Mouse (Mus musculus) frontal cortex, postnatal 14 days (tissue): ENCODE data around the gene Opalin.

Source experiments
- DNase-seq, 2 experiments: peaks; one replicate each; pipeline ENCODE4 v3.0.0; 2022; ENCODE audit warnings: low spot score in 2 of 2

The Opalin gene

DNA sequence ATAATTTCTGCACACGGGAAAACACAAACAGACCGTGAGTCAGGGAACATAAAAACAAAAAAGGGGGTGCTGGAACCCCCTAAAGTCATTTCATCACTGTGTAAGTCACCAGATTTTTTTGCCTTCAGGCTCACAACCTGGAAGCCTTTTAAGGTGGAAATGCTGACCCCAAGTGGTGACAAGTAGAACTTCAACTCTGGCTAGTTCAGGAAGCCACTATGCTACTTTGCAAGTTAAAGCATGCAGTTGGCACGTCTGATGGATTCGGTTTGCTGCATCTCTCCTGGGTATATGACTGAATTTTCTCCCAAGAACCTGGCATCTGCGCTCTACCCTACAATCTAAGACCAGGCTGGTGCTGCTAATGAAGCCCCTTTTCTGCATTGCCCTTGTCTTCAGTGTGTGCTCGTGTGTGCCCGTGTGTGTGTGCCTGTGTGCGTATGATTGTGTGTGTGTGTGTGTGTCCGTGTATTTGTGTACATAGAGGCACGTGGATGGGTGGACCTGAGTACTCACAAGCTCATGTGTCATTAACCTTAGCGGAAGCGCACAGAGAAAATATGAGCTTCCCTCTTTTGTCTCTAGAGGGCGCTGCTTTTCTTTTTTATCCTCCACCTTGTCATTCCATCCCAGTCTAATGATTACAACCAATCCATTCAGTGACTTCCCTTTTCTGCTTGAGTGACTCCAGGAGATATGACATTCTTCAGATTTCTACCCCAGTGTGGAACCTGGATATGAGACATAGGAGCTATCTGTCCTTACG is 60.8 kb downstream of the Opalin start:
- DNase-seq = peak in 1 of 2 experiments; percentile 57

DNA sequence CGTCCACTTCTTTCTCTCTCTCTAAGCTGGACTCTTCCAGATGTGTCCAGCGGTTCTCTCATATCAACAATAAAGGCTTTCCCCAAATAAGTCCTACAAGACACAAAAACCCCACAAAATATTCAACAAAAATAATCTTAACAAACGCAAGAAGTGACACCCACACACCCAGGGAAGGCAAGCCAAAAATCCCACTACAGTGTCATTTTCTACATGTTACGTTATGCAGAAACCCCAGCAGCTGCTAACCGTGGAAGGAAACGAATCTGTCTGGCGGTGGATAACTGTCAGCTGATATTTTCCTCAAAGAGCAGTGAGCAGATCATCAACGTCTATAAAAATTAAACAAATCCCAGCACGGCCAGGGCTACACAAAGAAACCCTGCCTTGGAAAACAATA is 62.9 kb downstream of the Opalin start:
- DNase-seq = no peak

DNA sequence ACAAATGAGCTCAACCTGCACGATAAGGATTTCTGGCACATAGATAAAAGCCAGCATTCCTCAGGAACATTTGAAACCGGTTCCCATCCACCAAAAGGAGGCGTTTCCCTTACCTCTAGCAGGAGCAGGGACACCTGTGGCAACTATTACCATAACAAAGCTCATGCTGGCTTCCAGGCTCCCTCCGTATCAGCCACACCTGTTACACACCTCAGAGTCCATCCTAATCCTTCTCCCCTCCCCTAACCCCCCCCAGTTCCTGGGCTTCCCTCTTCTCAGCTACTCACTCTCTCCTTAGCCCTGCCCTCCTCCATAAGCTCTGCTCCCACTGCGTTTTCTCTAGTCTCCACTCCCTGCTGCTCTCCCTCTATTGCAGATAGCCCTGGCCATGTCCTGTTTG is 63.3 kb downstream of the Opalin start:
- no peak for DNase-seq
